Mouse (Mus musculus): ENCODE measurements at regions not wholly inside any gene's neighbourhood (a gene's known extent, or its start where the extent isn't known, plus 50 kb on each side); places are given as distances from the start of the nearest gene placed in this dataset.

DNA sequence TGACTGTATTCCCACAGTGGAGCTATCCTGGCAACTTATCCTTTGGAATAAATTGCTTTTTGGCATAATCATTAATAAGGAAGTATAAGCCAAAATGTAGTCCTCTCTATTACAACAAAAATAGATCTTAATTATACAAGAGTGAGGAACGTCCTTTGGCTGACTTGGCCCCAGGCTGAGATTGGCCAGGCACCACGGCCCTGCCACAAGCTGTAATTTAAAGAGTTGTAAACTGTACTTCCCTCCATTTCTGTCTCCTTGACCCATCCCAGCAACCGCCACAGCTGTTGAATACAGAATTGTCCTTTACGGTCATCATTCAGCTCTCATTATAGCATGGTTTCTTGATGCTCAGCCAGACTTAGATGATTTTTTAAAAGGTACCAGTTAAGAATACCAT is 119.6 kb upstream of the Smad1 start:
- no peak for DNase-seq (ENCODE audit: low read depth, low spot score)

DNA sequence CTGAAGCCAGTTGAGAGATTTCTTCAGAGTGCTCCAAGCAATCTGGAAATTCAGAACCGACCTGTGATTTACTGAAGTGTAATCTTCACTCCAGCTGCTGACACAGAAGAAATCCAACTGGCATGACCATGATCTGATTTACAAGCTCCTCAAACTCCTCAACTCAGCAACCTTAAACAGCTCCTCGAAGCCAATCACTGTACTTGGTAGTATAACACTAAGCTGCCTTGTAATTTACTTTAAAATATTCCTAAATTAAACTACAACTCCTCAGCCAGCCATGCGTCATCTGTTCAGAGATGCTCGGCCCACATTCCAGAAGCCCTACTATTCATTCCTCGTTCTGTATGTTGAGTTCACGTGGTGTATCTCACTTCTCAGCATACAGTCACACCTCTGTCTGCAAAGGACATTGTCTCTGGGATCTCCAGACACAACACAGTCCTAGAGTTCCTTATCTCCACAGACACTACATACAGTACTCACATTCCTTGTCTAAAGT is 116.0 kb upstream of the Smad1 start:
- no peak for DNase-seq (ENCODE audit: low read depth, low spot score)

DNA sequence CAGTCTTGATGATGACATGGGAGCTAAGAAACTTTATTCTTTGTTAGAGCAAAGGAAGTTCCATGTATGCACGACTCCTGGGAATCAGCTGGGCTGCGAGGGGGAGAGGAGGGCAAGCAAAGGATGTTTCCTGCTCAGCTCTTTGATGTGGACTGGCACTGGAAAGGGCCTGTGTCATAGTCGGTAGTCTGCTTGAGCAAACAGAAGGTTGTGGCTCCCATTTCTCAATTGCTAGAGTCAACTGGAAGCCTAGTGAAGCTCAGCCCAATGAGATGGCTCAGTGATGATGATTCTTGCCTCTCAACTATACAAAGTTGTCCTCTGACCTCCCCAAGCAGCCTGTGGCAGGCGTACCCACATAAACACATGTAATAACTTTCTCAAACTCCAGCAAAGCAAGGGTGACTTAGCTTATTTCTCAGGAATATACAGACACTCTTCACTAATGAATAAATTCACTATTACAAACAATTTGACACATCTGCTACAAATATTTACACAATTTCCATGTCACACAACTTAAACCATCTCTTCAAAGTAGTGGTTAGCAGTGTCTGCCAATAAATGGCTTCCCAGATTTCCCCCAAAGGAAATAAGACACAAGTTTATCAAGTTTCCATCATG is 115.4 kb upstream of the Smad1 start:
- DNase-seq (ENCODE audit: low read depth, low spot score), result no peak

DNA sequence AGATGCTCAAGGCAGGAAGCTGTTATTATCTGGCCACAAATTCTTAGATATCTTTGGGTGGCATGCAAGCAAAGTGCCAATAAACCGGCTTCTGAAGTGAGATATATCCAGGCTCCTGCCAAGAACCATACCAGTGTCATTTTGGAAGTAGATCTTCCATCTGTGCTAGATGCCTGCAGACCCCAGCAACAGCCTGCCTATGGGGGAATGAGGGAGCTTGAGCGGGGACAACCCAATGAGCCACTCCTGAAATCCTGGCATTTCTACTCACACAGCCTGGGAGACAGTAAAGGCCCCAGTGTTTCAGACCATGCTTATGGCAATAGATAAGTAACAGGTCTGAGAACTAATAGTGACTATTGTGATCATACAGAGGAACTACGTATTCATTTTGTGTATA is 109.3 kb upstream of the Smad1 start:
- DNase-seq (ENCODE audit: low read depth, low spot score), result no peak

DNA sequence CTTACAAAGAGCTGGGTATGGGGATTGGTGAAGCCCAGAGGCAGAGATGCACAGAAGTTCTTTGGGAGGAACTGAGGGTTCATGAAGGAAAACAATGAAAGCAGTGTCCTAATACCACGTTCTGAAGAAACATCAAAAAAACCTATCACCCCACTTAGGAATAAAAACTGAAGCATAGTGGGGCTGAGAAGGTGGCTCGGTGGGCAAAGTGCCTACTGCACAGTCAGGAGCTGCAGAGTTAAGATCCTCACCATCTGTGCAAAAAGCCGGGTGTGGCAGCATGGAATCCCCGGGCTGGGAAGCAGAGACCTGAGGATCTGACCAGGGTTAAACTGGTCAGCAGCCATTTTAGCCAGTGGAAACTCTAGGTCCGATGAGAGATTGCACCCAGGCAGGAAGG is 106.1 kb upstream of the Smad1 start:
- DNase-seq (ENCODE audit: low read depth, low spot score), result no peak

DNA sequence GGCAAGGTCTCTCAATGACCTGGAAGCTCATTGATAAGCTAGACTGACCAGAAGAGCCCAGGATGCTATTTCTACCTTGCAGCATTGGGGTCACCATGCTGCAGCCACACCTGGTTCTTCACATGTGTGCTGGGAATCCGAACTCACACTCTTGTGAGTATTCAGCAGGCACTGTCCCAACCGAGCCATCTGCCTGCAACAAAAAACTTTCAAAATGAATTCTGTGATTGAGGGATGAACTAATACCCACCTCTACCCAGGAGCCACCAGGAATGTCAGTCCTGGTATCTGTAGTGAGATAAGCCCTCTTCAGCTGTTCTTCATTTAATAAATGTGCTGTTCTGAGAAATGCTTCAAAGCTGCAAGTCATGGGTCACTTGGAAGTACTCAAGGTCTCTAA is 104.6 kb upstream of the Smad1 start:
- DNase-seq (ENCODE audit: low read depth, low spot score), result no peak

DNA sequence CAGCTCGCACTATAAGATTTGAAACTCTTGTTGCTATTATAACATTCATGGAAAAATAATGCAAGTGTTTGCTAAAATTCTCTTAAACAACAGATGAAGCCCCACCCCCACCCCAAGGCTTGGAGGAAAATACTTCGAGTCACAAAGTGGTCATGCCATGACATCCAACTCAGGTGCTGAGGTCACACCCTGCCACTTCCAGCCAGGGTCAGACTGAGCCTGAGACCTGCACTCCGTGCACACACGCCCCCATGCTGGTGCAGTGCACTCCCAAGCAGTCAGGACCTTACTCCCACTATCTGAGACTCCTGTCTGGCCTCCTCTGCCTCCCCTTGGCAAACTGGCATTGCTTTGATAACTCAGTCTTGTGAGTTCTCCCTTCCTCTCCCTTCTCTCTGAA is 102.7 kb upstream of the Smad1 start:
- DNase-seq (ENCODE audit: low read depth, low spot score), result no peak

DNA sequence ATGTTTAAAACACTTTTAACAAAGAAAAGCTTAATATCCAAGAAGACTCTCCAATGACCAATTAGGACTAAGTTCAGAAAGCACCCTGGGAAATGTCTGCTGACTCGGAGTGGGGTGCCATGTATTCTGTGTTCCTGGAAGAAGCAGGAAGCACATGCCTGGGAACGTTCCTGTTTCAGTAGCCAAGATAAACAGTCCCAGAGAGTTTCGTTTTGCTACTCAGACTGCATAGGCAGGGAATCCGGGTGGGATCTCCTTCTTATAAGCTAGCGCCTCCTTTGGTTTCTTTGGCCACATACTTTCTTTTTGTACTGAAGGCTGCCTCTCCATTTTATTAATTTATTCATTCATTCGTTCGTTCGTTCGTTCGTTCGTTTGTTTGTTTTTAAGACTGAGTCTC is 101.9 kb upstream of the Smad1 start:
- peak; percentile 34 for DNase-seq (ENCODE audit: low read depth, low spot score)

DNA sequence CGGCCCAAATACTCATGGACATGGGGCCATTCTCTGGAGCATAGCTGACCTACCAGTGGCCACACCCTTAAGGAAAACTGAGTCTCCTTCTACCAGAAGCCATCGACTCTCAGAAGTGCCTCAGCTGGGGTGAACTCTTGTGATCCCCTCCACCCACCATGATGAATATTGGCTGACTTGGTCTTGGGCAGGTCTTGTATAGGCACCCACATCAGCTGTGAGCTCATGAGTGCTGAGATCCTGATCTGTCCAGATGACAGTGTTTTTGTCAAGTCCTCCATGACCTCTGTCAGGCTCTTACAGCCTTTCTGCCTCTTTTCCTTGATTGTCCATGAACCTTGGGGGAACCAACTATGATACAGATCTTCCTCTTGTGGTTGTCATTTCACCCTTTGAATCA is 99.9 kb upstream of the Smad1 start:
- no peak for DNase-seq (ENCODE audit: low read depth, low spot score)

DNA sequence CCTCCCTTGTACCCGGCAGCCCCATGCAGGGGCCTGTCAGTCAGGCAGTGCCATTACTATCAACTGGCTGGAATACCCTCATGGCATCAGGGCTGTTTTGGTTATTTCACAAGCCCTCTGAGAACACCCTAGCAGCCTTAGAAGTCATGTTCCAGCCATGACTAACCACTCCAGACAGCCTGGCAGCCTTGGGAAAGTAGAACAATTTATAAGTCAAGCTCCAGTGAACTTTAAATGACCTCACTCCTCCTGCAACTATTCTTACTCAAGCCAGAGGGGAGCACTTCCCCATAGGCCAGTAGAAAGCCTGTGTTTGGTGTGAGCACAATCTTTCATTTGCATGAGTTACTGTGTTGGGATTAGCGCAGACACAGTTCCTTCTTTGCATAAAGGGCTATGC is 99.3 kb upstream of the Smad1 start:
- DNase-seq (ENCODE audit: low read depth, low spot score), result peak; percentile 80

DNA sequence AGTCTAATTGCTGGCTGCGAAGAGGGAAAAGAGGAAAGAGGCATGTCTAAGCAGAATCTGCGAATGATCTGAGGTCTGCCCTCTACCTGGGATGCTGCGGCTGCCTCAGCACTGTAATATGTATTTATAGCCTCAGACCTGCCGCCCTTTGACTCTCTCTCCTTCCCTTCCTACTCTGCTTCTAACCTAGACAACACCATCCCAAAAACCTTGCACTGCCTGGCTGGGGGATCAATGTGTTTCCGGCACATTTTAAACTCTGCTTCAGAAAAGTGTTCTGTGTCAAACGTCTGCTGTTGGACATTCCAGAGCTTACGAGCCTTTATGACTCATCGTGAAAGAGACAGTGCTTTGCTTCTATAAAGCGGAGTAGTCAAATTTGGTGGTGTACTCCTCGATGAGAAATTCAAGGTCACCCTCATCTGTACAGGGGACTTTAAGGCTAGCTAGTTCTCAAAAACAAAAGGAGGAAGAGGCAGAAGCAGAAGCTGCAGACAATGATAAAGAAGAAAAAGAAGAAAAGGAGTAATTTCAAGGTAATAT is 91.9 kb upstream of the Smad1 start:
- DNase-seq (ENCODE audit: low read depth, low spot score), result peak; percentile 37

DNA sequence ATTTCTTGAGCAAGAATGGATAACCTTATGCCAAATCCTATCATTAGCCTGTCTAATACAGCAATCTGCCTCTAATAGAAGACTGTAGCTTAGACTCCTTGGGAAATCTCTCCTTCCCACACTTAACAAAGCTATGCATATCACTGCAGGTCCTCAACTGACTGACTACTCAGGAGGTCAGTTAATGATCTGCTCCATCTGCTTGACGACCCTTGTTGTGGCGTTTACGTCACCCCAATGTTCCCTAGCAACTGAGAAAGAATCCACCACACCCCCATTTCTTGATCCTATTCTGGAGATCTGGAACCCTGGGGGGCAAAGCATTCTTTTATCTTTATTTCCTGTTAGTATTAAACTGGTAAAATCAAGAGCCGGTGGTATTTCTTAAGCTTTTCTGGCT is 91.4 kb upstream of the Smad1 start:
- no peak for DNase-seq (ENCODE audit: low read depth, low spot score)

DNA sequence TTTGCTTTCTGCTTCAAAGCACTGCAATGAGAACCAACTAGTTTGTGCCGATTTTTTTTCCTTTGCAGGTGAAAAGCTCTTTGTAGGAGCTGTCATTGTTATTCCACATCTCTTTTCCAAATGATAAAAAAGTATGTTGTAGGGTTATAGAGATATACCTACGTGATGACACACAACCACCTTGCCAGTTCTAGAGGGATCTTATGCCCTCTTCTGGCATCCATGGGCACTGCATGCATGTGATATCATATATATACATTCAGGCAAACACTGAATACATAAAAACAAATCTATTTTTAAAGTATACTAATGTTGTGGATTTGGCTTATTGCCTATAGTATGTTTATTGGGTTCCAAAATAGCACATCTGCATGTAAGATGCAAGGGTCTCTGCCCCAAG is 89.5 kb upstream of the Smad1 start:
- DNase-seq (ENCODE audit: low read depth, low spot score), result peak; percentile 22

DNA sequence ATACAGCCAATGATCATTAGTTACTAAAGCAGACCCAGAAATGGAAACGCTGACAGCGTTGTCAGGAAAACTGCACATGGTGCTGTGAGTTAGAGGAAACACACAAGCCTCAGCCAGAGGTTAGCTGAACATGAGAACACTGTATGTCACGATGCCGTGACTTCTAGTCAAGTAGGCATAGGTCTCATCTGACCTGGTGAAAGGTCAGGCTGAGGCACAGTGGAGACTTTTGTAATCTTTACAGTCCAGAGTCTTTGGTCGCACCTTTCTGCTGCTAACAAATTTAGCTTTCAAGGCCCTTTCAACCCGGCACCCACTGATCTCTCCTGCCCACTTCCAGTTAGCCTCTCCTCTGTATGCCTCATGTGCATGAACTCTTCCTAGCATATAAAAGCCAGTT is 88.3 kb upstream of the Smad1 start:
- DNase-seq (ENCODE audit: low read depth, low spot score), result no peak

DNA sequence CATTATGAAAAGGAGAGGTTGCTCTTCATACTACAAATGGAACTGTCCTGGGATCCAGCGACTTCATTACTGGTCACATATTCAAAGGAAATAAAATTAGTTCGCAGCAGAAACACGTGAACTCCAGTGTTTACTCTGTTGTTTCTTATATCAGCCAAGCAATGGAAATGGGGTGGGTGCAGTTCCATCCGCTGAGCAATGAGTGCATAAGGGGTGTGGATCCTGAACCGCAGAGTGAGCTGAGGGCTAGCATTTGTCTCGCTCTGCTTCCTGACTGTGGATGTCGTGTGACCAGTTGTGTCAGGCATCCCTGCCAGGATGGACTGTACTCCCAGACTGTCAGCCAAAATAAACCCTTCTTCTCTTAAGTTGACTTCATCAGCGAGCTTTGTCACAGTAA is 80.0 kb upstream of the Smad1 start:
- DNase-seq (ENCODE audit: low read depth, low spot score), result no peak

DNA sequence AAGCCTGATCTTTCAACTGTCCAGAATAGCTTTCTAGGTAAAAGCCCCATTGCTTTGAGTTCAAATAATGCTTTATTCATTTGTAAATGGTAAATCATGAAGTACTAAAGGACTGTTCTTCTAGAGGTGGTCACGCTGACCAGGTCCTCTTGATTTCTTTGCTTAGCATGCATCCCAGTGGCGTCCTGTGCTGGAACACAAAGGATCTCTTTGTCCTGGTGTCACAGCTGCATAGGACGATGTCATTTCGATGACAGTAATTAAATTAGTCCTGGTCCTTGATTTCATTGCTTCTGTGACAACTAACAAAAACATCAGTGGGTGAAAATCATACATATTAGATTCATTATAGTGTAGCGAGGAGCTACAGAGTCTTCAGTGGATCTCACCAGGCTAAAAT is 76.7 kb upstream of the Smad1 start:
- no peak for DNase-seq (ENCODE audit: low read depth, low spot score)

DNA sequence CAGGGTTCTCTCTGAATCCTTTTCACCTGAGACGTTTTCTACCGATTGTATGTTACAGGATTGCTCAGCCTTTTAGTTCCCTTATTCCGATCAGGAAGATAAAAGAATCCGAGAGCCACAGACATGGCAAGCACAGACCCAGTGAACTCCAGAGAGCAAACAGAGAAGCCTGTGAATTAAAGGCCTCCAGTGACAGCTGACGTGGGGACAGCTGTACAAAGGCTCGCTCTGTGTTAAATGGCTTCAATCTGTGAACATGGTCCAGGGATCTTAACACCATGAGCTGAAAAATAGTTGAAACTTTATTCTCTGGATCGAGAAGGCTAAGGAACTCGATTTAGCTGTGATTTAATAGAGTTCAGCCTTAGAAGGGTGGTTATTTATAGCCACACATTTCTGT is 75.4 kb upstream of the Smad1 start:
- no peak for DNase-seq (ENCODE audit: low read depth, low spot score)

DNA sequence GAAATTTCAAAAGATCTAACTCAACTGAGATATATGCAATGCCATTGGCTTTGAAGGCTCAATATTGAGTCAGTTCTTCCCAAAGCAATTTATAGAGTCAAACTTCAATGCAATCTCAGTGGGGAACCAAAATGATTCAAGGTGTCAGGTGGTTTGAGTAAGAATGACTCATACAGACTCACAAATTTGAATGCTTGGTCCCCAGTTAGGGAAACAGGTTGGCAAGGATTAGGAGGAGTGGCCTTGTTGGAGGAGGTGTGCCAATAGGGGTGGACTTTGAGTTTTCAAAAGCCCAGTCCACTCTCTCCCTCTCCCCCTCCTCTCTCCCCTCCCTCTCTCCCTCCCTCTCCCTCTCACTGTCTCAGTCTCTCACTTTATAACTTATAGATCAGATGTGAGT is 52.8 kb upstream of the Smad1 start:
- peak; percentile 57 for DNase-seq (ENCODE audit: low read depth, low spot score)

DNA sequence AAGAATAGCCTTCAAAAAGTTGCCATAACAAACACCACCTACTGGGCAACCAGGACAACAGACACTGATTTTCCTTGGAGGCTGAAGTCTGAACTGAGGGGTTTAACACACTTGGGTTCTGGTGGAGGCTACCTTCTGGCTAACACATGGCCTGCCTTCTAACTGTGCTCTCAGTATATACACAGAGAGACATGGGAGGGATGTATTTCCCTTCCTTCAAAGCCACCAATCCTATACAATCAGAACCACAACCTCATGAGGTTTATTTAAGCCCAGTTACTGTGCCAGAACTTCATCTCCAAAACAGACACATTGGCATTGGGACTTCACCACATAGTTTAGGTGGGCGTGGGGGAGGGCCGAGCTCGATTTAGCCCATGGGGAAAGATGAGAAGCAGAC is 50.1 kb upstream of the Smad1 start:
- no peak for DNase-seq (ENCODE audit: low read depth, low spot score)
